ENCODE assay signal across 8 mouse cellular contexts in the genomic region with DNA sequence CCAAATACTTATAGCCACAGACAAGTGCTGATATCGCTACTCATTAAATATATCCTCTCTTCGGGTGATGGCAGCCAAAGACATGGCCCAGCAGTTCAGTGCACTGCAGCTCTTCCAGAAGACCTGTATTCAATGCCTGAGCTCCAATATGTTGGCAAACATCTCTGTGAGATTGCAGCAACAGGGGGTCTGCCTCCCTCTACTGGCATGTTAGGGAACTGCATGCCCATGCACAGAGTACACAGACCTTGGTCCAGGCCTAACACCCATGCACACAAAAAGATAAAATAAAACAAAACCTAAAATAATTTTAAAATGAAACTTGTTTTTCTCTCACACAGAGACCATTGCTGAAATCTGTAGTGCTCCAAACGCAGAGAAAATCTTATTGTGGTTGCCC.
DNase-seq lines count a peak whose midpoint lies in the region; ATAC-seq and TF ChIP-seq lines count a peak whose summit lies in the region.
"Not testable (repeated sequence)": the region's sequence is repeated elsewhere in the genome, so short reads cannot be mapped to it uniquely, and the experiment has no call there.

No protein-coding gene starts in this region.

- not testable (repeated sequence) for H3K27me3 ChIP-seq in intestine, embryonic 15.5 days (replicated peaks)

- not testable (repeated sequence) for H3K36me3 ChIP-seq in intestine, embryonic 15.5 days

- ATAC-seq in intestine, embryonic 15.5 days: peak; percentile 65
- peak; percentile 80 for ATAC-seq in megakaryocyte progenitor cell, adult 5-6 weeks (replicated peaks; ENCODE audit: poor library complexity)

- intact Hi-C loops in left cerebral cortex, adult 2 months (cut with DNase I): not testable (repeated sequence)

- not testable (repeated sequence) for H3K9me3 ChIP-seq in intestine, embryonic 15.5 days

- H3K9ac ChIP-seq in intestine, embryonic 15.5 days: not testable (repeated sequence)

- H3K4me2 ChIP-seq in intestine, embryonic 15.5 days (replicated peaks): not testable (repeated sequence)

- DNase-seq in adipocyte (ENCODE audit: low spot score): peak; percentile 57
- DNase-seq in cerebellum, postnatal 4 days (ENCODE audit: low spot score in 2 of 2): peak; percentile 30 to 57
- DNase-seq in gastrocnemius, postnatal 10 days: peak; percentile 54
- DNase-seq in left cerebral cortex, adult 2 months (ENCODE audit: extremely low spot score in 1 of 2, low spot score in 2 of 2): peak; percentile 45 to 62
- DNase-seq in right cerebral cortex, postnatal 10 days (ENCODE audit: low spot score in 2 of 2): peak; percentile 47 to 71
- peak; percentile 19 to 71 for DNase-seq in urinary bladder, postnatal 4 days (ENCODE audit: low spot score in 2 of 2)

- H3K4me3 ChIP-seq in intestine, embryonic 15.5 days (replicated peaks); left cerebral cortex, adult 2 months: not testable (repeated sequence)

- peak; percentile 58 for TF ChIP-seq CTCF in left cerebral cortex, adult 2 months (IDR thresholded peaks at IDR 0.05)

- H3K27ac ChIP-seq in intestine, embryonic 15.5 days; left cerebral cortex, adult 2 months: not testable (repeated sequence)

- H3K4me1 ChIP-seq in intestine, embryonic 15.5 days (replicated peaks): not testable (repeated sequence)

- 20% methylated on average over 2 of the region's 3 CpGs for WGBS in intestine, embryonic 15.5 days
